Mouse (Mus musculus): ENCODE data around the gene Bicra. TPM values are rescaled to one million over a fixed set of nuclear protein-coding genes. Genes with fewer than 3 reads are reported as not detected.

Gene Bicra
- total and polyA plus RNA-seq, 2 experiments from 2014 or later: 4.1 to 7.0 TPM

DNA sequence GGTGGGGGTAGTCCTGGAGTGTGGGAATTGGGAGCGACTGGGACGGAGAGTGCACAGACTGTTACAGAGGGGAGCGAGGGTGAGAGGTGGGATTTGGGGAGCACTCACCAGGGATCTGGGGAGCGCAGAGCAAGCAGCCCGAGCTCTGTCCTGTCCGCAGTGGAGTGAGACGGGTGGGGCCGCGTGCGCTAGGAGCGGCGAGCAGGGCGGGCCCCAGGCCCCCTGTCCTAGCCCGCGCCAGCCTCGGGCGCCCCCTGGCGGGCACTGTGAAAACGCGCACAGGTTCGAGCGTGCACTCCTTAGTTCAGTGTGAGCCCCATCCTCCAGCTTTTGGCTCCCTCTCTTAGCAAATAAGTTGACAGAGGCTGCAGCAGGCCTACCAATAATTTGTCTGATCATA, 80.4 kb downstream of the Bicra start, which contains the start of gene Ehd2:
TSS of gene Ehd2 (minus strand) at position 256 of the 400 bp plus-strand sequence.
- Histone ChIP-seq H3K27me3 (ENCODE audit: insufficient read depth, low read length) (no peaks in the 10 kb centered on the region), H3K9me3 (ENCODE audit: low read length) (no peaks in the 10 kb centered on the region), H3K4me2 (ENCODE audit: low read depth, low read length, poor library complexity, severe bottlenecking) (peak within 1 kb of the TSS; percentile 46), H3K9ac (replicated peaks; ENCODE audit: low read length, poor library complexity, severe bottlenecking) (no peak within 1 kb of the TSS), H3K27ac (ENCODE audit: low read depth, low read length) (no peak within 1 kb of the TSS), H3K4me3 (ENCODE audit: low read depth, low read length) (peak within 1 kb of the TSS; percentile 23; the same call in 1 of the 2 replicates), H3K36me3 (ENCODE audit: insufficient read depth, low read length) (peaks cover 12% of the 10 kb centered on the region), H3K4me1 (ENCODE audit: insufficient read depth, low read length) (no peaks in the 10 kb centered on the region)
- WGBS: 0% methylated on average over 11 of the region's 22 CpGs
- ATAC-seq (ENCODE audit: low FRiP score) (peak; percentile 44; the same call in 1 of the 2 replicates), DNase-seq (ENCODE audit: low spot score) (peak; percentile 54)
- TF ChIP-seq CTCF (IDR thresholded peaks at IDR 0.05): peak; percentile 76

DNA sequence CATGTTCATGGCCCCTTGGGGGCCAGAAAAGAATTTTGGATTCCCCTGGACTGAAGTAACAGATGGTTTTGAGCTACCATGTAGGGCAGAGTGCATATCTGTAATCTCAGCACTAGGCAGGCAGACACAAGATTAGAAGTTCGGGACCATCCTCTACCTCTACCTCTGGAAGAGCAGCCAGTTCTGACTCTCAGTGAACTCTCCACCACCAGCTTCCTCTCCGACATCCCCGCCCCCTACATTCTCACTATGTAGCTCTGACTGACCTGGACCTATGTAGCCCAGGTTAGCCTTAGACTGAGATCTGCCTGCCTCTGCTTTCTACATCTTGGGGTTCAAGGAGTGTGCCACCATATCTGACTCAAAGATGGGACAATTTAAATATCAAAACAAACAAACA, 81.2 kb downstream of the Bicra start:
- Histone ChIP-seq H3K27me3 (ENCODE audit: insufficient read depth, low read length) (no peaks in the 10 kb centered on the region), H3K9ac (replicated peaks; ENCODE audit: low read length, poor library complexity, severe bottlenecking) (no peak overlapping the region), H3K4me3 (ENCODE audit: low read depth, low read length) (no peak overlapping the region), H3K9me3 (ENCODE audit: low read length) (no peaks in the 10 kb centered on the region), H3K4me2 (ENCODE audit: low read depth, low read length, poor library complexity, severe bottlenecking) (no peak overlapping the region), H3K4me1 (ENCODE audit: insufficient read depth, low read length) (no peaks in the 10 kb centered on the region), H3K36me3 (ENCODE audit: insufficient read depth, low read length) (peaks cover 3% of the 10 kb centered on the region; the same call in 1 of the 2 replicates), H3K27ac (ENCODE audit: low read depth, low read length) (no peak overlapping the region)
- no peak for TF ChIP-seq CTCF (IDR thresholded peaks at IDR 0.05)
- ATAC-seq (ENCODE audit: low FRiP score) (no peak), DNase-seq (ENCODE audit: low spot score) (no peak)
- WGBS: 81% methylated on average over 3 of the region's 3 CpGs

DNA sequence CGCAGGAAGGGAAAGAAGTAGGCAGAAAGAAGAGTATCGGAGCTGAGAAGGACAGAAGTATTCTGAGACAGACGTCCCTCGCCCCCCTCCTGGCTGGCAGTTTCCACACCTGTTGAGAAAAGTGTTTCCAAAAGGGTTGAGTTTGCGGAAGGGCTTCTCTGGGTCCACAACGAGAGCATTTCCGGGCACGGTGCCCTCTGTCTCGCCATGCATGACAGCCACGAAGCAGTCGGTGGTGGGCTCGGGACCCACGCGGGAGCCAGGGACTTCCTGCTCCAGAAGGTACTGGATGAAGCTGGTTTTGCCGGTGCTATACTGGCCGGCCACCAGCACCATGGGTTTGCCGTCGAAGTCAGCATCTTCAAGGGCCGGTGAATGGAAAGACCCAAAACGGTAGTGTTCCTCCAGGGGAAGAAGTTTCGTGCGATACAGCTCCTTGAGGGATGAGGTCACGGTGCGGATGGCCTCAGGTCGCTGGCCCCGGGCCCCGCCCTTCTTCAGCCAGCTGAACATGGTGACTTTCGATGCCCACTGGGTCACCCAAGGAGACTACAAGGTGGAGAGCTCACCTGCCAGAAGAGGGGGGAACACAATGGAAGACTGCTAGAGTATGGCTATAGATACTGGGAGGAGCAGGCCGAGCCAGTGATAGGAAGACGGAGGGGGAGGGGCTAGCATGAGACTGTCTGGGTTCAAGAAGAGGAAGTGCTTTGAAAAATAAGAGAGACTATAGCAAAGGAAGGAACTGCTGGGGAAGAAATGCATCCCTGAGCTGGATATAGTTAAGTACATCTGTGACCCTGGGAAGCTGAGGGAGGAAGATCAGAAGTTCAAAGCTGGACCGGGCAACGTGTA, 83.7 kb downstream of the Bicra start:
- no peak for TF ChIP-seq CTCF (IDR thresholded peaks at IDR 0.05)
- Histone ChIP-seq H3K27me3 (ENCODE audit: insufficient read depth, low read length) (no peaks in the 10 kb centered on the region), H3K9me3 (ENCODE audit: low read length) (no peaks in the 10 kb centered on the region), H3K36me3 (ENCODE audit: insufficient read depth, low read length) (no peaks in the 10 kb centered on the region), H3K9ac (replicated peaks; ENCODE audit: low read length, poor library complexity, severe bottlenecking) (no peak overlapping the region), H3K4me3 (ENCODE audit: low read depth, low read length) (no peak overlapping the region), H3K27ac (ENCODE audit: low read depth, low read length) (no peak overlapping the region), H3K4me1 (ENCODE audit: insufficient read depth, low read length) (no peaks in the 10 kb centered on the region), H3K4me2 (ENCODE audit: low read depth, low read length, poor library complexity, severe bottlenecking) (no peak overlapping the region)
- ATAC-seq (ENCODE audit: low FRiP score): no peak
- WGBS: 84% methylated on average over 32 of the region's 32 CpGs
- DNase-seq (ENCODE audit: low spot score): no peak

DNA sequence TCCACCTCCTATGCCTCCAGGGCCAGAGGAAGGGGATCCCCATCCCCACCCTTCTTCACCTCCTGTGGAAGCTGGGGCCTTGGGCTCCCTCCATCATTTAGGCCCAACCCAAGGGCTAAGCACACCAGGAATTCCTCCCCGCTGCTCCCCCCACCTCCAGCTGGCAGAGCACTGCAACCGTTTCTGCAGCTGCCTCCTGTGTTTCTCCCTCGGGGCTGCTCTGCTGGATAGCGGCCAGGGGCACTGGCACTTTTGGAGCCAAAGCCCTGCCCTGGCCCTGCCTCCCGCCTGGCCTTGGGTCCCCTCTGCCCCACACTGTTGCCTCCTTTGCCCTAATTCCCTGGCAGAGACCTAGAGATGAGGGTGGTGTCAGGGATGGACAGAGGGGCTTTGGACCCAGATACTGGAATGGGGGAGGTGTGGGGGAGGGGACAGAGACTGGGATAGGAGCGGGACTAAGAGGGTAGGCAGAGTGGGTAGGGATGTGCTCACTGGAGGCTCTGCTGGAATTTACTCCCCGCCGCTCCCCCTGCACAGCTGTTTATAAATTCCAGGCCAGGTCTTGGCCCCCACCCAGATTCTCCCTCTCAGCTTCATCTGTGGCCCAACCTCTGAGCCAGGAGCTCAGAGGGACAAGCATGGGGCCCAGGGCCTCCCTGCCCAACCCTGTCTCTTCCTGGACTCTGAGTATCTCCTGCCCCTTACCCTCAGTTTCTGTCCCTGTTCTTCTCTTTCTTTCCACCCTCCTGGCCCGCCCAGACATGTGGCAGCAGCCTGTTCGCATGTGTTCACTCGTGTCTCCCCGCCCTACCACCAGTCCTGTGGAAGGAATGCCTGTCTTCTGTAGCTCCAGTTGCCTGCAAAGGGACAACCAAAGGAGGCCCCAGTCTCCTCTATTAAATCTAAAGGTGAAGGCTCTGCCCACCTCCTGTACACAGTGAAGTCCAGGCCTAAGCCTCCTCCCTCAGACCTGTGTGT, 85.1 kb downstream of the Bicra start:
- ATAC-seq (ENCODE audit: low FRiP score): peak; percentile 25; the same call in 1 of the 2 replicates
- WGBS: 31% methylated on average over 12 of the region's 12 CpGs

DNA sequence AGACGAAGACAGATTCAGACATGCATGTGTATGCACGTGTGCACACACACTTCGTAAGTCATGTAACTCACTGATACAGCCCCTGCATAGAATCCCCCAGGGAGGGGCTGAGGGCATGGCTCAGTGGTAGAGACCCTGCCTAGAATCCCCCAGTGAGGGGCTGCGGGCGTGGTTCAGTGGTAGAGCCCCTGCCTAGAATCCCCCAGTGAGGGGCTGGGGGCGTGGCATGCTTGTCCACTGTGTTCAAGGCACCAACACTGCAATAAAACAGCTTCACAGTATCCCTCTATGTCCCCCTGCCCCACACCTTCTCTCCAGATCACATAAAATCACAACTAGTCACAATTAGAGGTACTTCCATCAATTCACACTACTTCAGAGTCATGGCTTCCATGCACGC, 85.9 kb downstream of the Bicra start:
- ATAC-seq (ENCODE audit: low FRiP score) (no peak), DNase-seq (ENCODE audit: low spot score) (no peak)
- 89% methylated on average over 7 of the region's 7 CpGs for WGBS
- H3K4me1 ChIP-seq (ENCODE audit: insufficient read depth, low read length): no peaks in the 10 kb centered on the region
- TF ChIP-seq CTCF (IDR thresholded peaks at IDR 0.05): no peak
- no peak overlapping the region for H3K4me3 ChIP-seq (ENCODE audit: low read depth, low read length)
- no peaks in the 10 kb centered on the region for H3K36me3 ChIP-seq (ENCODE audit: insufficient read depth, low read length)
- no peaks in the 10 kb centered on the region for H3K27me3 ChIP-seq (ENCODE audit: insufficient read depth, low read length)
- H3K9me3 ChIP-seq (ENCODE audit: low read length): no peaks in the 10 kb centered on the region
- H3K27ac ChIP-seq (ENCODE audit: low read depth, low read length): no peak overlapping the region
- no peak overlapping the region for H3K4me2 ChIP-seq (ENCODE audit: low read depth, low read length, poor library complexity, severe bottlenecking)
- no peak overlapping the region for H3K9ac ChIP-seq (replicated peaks; ENCODE audit: low read length, poor library complexity, severe bottlenecking)

More for the DNA sequence above, 85.1 kb downstream of the Bicra start:
- no peak overlapping the region; the same call in 1 of the 2 replicates for H3K9ac ChIP-seq (replicated peaks; ENCODE audit: low read length, poor library complexity, severe bottlenecking)
- H3K4me2 ChIP-seq (ENCODE audit: low read depth, low read length, poor library complexity, severe bottlenecking): no peak overlapping the region
- peak; percentile 52 for DNase-seq (ENCODE audit: low spot score)
- H3K27ac ChIP-seq (ENCODE audit: low read depth, low read length): no peak overlapping the region
- TF ChIP-seq CTCF (IDR thresholded peaks at IDR 0.05): no peak
- no peaks in the 10 kb centered on the region for H3K9me3 ChIP-seq (ENCODE audit: low read length)
- no peak overlapping the region for H3K4me3 ChIP-seq (ENCODE audit: low read depth, low read length)
- no peaks in the 10 kb centered on the region for H3K4me1 ChIP-seq (ENCODE audit: insufficient read depth, low read length)
- no peaks in the 10 kb centered on the region for H3K27me3 ChIP-seq (ENCODE audit: insufficient read depth, low read length)
- no peaks in the 10 kb centered on the region for H3K36me3 ChIP-seq (ENCODE audit: insufficient read depth, low read length)

Data from midbrain, postnatal 0 days (tissue).